Mouse (Mus musculus): ENCODE data around the gene Fcho1. TPM values are rescaled to one million over a fixed set of nuclear protein-coding genes. Genes with fewer than 3 reads are reported as not detected.

The Fcho1 gene
- polyA plus RNA-seq, 1 experiment from 2014 or later, result 85.0 TPM

DNA sequence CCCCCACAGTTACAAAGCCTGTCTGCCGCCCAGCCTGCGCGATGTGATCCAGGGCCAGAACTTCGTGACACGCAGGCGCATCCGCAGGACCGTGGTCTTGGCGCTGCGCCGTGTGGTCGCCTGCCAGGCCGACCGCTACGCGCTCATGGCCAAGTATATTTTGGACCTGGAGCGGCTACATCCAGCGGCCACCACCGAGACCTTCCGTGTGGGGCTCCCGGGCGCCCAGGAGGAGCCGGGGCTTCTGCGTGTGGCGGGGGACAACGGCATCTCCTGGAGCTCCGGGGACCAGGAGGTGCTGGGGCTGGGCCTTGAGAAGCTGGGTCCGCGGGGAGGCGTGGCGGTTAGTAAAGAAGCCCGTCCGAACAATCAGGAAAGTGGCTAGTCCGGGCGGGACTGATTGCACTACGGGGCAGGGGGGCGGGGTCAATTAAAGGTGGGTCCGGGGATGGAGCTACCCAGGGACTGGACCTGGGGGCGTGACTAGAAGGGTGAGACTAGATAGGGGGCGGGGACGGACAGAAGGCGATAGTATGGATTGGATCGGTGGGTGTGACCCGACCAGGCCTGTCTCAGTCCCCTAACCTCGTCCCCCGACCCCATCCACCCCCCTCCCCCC, 45.9 kb downstream of the Fcho1 start:
- Histone ChIP-seq H3K4me2 (peak overlapping the region; percentile 62), H3K27ac (replicated peaks) (no peak overlapping the region), H3K4me3 (replicated peaks) (peak overlapping the region; percentile 35), H3K27me3 (replicated peaks) (peaks cover 89% of the 10 kb centered on the region), H3K9me3 (replicated peaks) (no peaks in the 10 kb centered on the region), H3K4me1 (peaks cover 31% of the 10 kb centered on the region), H3K9ac (replicated peaks) (peak overlapping the region; percentile 43; the same call in 1 of the 2 replicates), H3K36me3 (no peaks in the 10 kb centered on the region)
- WGBS, result 5% methylated on average over 45 of the region's 46 CpGs
- ATAC-seq (ENCODE audit: low FRiP score), result no peak

DNA sequence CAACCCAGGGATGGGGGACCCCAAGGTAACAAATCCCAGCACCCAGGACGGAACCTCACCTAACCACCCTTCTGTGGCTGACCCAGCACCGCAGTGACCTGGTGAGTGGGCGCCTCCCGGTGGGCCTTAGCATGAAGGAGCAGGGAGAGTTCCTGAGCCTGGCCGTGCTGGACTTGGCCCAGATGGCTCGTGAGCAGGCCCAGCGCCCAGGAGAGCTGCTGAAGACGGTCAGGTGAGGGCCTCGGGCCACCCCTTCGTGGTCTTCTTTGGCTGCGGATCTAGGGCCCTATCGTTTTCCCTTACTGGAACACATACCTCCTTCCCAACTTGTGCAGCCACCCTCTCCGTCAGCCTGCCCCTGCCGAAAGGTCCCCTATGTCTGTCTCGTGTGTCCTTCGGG, 46.4 kb downstream of the Fcho1 start:
- Histone ChIP-seq H3K9me3 (replicated peaks) (no peaks in the 10 kb centered on the region), H3K9ac (replicated peaks) (peak overlapping the region; percentile 43; the same call in 1 of the 2 replicates), H3K36me3 (no peaks in the 10 kb centered on the region), H3K27ac (replicated peaks) (no peak overlapping the region), H3K4me1 (peaks cover 31% of the 10 kb centered on the region), H3K27me3 (replicated peaks) (peaks cover 84% of the 10 kb centered on the region), H3K4me3 (replicated peaks) (peak overlapping the region; percentile 35), H3K4me2 (peak overlapping the region; percentile 62)
- ATAC-seq (ENCODE audit: low FRiP score), result no peak
- 15% methylated on average over 16 of the region's 16 CpGs for WGBS

DNA sequence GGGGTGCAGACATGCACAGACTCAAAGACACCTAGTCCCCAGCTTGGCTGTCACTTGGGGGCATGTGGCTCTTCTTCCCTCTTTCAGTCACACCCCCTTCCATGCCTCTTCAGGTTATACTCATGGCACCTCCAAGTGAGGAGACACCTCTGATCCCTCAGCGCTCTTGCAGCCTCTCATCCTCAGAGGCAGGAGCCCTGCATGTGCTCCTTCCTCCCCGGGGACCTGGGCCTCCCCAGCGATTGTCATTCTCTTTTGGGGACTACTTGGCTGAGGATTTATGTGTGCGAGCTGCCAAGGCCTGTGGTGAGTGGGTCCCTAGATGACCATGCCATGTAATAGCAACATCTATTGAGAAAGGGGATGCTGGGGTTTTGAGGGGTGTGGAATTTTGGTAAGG, 47.3 kb downstream of the Fcho1 start:
- peaks cover 75% of the 10 kb centered on the region for H3K27me3 ChIP-seq (replicated peaks)
- H3K4me3 ChIP-seq (replicated peaks), result no peak overlapping the region
- H3K27ac ChIP-seq (replicated peaks), result no peak overlapping the region
- H3K9ac ChIP-seq (replicated peaks), result no peak overlapping the region
- no peak for ATAC-seq (ENCODE audit: low FRiP score)
- no peak overlapping the region for H3K4me2 ChIP-seq
- WGBS, result 51% methylated on average over 4 of the region's 4 CpGs
- no peaks in the 10 kb centered on the region for H3K36me3 ChIP-seq
- H3K9me3 ChIP-seq (replicated peaks), result no peaks in the 10 kb centered on the region
- H3K4me1 ChIP-seq, result peaks cover 31% of the 10 kb centered on the region

DNA sequence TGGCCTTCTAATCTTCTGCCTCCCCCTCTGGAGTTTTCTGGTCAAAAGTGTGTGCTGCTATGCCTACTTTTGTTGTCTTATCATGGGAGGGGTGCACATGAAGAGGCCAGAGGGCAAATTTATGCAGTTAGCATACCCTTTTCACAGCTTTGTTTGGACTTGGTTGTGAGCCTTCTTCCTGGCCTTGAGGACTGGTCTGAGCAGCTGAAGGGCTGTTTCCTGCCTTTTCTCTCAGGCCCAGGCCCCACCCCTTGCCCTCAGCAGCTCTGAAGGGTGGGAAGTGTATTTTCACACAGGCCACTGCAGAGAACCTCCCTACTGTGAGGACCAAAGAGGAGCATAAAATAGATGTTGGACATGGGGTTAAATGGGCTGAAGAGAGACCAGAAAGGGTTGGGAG, 48.0 kb downstream of the Fcho1 start:
- Histone ChIP-seq H3K9ac (replicated peaks) (no peak overlapping the region), H3K27me3 (replicated peaks) (peaks cover 68% of the 10 kb centered on the region), H3K27ac (replicated peaks) (no peak overlapping the region), H3K9me3 (replicated peaks) (no peaks in the 10 kb centered on the region), H3K4me2 (no peak overlapping the region), H3K36me3 (no peaks in the 10 kb centered on the region), H3K4me3 (replicated peaks) (no peak overlapping the region), H3K4me1 (peaks cover 32% of the 10 kb centered on the region)
- ATAC-seq (ENCODE audit: low FRiP score), result no peak

DNA sequence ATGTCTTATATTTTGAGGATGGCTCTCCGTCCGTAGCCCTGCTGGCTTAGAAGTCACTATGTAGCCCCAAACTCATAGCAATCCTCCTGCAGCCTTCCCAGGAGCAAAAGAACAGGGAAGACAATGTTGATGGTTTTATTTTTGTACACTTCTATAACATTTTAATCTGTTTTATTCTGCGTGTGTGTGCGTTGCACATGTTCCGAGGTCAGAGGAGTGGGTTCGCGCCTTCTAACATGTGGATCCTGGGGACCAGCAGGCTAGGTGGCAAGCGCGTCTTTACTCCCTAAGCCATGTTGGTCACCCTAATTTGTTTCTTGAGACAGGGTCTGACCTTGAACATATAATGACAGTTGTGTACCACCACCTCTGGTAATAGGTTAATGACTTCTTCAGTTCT, 48.7 kb downstream of the Fcho1 start:
- WGBS, result 55% methylated on average over 9 of the region's 9 CpGs

DNA sequence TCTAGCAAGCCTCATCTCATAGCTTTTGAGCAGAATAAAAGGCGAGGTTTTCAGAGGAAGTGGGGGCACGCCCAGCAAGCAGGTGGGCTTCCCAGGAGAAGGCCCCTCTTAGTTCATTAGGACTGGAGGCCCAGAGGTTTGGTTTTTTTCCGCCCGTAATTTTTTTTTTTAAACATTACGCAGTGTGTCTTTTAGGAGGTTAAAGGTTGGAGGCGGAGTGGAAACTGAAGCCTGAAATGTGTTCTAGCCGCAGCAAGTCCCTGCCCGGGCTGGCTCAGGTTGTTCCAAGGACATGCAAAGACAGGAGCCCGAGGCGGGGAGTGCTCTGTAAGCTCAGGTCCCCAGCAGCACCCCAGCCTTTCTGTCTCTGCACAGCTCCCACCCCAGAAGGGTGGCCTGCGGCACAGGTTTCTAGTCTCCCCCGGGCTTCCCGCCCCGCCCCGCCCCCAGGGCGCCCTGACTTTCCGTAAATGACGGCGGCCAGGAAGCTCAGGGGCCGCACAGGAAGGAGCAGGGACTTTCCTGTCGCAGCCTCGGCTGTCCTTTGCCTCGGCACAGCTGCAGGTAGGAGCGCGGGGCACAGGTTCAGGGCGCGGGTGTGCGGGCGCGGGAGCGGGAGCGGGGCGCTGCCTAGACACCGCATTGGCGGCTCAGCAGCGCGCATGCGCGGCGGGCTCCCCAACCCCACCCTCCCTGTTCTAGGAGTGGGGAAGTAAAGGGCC, 49.3 kb downstream of the Fcho1 start, which contains the start of gene Jak3:
Gene Jak3, plus strand, starts transcription at position 277 of the 722 bp plus-strand sequence.
- H3K9ac ChIP-seq (replicated peaks), result peak within 1 kb of the TSS; percentile 63
- no peaks in the 10 kb centered on the region for H3K36me3 ChIP-seq
- peak within 1 kb of the TSS; percentile 66 for H3K4me2 ChIP-seq
- H3K9me3 ChIP-seq (replicated peaks), result no peaks in the 10 kb centered on the region
- WGBS, result 4% methylated on average over 39 of the region's 40 CpGs
- peak; percentile 66 for ATAC-seq (ENCODE audit: low FRiP score)
- peak within 1 kb of the TSS; percentile 51 for H3K4me3 ChIP-seq (replicated peaks)
- H3K4me1 ChIP-seq, result peaks cover 35% of the 10 kb centered on the region
- H3K27me3 ChIP-seq (replicated peaks), result peaks cover 55% of the 10 kb centered on the region
- H3K27ac ChIP-seq (replicated peaks), result peak within 1 kb of the TSS; percentile 67

More for the DNA sequence above, 48.7 kb downstream of the Fcho1 start:
- H3K4me2 ChIP-seq, result peak overlapping the region; percentile 66
- peaks cover 40% of the 10 kb centered on the region for H3K4me1 ChIP-seq
- H3K36me3 ChIP-seq, result no peaks in the 10 kb centered on the region
- H3K9me3 ChIP-seq (replicated peaks), result no peaks in the 10 kb centered on the region
- peak overlapping the region; percentile 63; the same call in 1 of the 2 replicates for H3K9ac ChIP-seq (replicated peaks)
- peaks cover 61% of the 10 kb centered on the region for H3K27me3 ChIP-seq (replicated peaks)
- peak overlapping the region; percentile 51 for H3K4me3 ChIP-seq (replicated peaks)
- peak overlapping the region; percentile 67; the same call in 1 of the 2 replicates for H3K27ac ChIP-seq (replicated peaks)
- no peak for ATAC-seq (ENCODE audit: low FRiP score)

DNA sequence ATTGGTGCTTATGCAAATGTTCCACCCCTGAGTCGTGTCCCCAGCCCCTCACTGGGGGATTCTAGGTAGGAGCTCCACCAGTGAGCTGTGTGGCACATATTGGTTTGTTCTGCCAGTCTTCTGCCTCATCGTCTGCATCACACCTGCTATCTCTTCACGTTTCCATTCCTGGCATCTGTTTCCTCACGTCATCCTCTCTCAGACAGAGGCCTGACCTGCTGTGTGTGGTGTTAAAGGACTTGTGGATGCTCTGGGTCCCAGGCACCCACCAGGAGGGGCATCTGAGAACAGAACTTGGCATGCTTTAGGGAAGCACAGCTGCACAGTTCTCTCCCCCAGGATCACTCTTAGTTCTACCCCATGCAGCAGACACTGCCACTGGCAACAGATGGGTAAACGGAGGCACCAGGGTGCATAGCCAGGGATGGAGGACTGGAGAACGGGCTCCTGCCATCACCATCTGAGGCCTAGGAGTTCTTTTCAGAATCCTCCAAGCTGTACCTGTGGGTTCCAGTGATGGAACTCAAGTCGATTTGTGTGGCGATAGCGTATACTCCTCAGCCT, 50.0 kb downstream of the Fcho1 start:
- Histone ChIP-seq H3K9ac (replicated peaks) (peak overlapping the region; percentile 63; the same call in 1 of the 2 replicates), H3K4me3 (replicated peaks) (peak overlapping the region; percentile 51), H3K4me2 (peak overlapping the region; percentile 66), H3K9me3 (replicated peaks) (no peaks in the 10 kb centered on the region), H3K27ac (replicated peaks) (peak overlapping the region; percentile 67), H3K36me3 (no peaks in the 10 kb centered on the region), H3K4me1 (peaks cover 31% of the 10 kb centered on the region), H3K27me3 (replicated peaks) (peaks cover 48% of the 10 kb centered on the region)
- 30% methylated on average over 9 of the region's 9 CpGs for WGBS
- ATAC-seq (ENCODE audit: low FRiP score), result no peak

DNA sequence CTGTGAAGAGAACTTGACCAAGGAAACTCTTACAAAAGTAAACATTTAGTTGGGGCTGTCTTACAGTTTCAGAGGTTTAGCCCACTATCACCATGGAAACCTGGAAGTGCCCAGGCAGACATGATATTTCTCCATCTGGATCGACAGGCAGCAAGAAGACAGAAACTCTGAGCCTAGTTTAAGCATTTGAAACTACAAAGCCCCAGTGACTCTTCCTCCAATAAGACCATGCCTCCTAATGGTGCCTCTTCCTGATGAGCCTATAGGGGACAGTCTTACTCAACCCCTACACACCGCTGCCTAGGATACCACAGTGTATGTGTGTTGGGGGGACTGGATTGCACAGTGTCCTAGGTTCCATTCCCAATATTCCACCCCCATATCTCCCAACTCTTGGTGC, 51.4 kb downstream of the Fcho1 start:
- Histone ChIP-seq H3K27me3 (replicated peaks) (peaks cover 33% of the 10 kb centered on the region), H3K36me3 (no peaks in the 10 kb centered on the region), H3K27ac (replicated peaks) (no peak overlapping the region), H3K4me2 (no peak overlapping the region), H3K9ac (replicated peaks) (no peak overlapping the region), H3K4me1 (peaks cover 33% of the 10 kb centered on the region), H3K9me3 (replicated peaks) (no peaks in the 10 kb centered on the region), H3K4me3 (replicated peaks) (no peak overlapping the region)
- 67% methylated on average over 2 of the region's 2 CpGs for WGBS
- no peak for ATAC-seq (ENCODE audit: low FRiP score)

DNA sequence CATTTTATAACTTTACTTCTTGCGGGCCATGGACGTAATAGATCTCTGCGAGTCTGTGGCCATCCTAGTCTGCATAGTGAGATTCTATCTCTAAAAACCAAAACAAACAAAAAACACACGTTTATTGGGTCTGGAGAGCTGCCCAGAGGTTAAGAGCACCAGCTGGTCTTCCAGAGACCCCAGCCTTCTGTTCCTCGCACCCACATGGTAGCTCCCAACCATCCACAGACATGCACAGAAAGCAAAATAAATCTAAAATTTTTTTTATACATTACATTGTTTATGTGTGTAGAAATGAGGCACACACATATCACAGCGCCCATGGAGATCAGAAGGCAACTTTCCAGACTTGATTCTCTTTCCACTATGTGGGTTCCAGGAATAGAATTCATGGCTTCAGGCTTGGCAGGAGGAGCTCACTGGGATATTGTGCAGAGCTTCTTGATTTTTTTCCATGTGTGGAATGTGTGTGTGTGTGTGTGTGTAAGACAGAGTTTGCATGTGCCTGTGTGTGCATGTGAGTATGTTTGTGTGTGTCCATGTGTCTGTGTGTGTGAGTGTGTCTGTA, 53.3 kb downstream of the Fcho1 start:
- peak overlapping the region; percentile 81 for H3K4me3 ChIP-seq (replicated peaks)
- H3K4me2 ChIP-seq, result peak overlapping the region; percentile 67
- no peak for ATAC-seq (ENCODE audit: low FRiP score)
- no peaks in the 10 kb centered on the region for H3K9me3 ChIP-seq (replicated peaks)
- H3K36me3 ChIP-seq, result no peaks in the 10 kb centered on the region
- WGBS, result 62% methylated on average over 6 of the region's 6 CpGs
- peaks cover 15% of the 10 kb centered on the region for H3K27me3 ChIP-seq (replicated peaks)
- H3K27ac ChIP-seq (replicated peaks), result peak overlapping the region; percentile 92
- H3K4me1 ChIP-seq, result peaks cover 49% of the 10 kb centered on the region
- H3K9ac ChIP-seq (replicated peaks), result peak overlapping the region; percentile 24

DNA sequence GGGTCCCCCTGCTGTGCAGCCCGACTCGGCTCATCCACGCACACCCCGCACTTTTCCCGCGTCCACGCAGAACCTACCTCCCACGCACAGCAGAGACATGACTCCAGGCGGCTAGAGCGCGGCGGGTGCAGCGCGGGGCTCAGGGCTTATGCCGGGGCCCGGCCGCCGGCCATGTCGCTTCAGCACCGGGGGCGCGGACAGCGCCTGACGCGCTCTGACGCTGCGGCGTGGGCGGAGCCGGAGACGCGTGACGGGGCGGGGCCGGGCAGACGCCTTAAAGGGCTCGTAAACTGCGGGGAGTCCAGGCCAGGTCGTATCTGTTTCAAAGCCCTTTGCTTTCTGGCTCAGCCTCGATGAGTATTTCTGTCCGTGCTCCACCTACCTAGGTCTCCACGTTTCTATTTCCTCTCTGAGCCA, 54.0 kb downstream of the Fcho1 start, which contains the start of gene Unc13a:
Gene Unc13a, minus strand, starts transcription at position 209 of the 417 bp plus-strand sequence.
- ATAC-seq (ENCODE audit: low FRiP score), result peak; percentile 77
- peaks cover 54% of the 10 kb centered on the region for H3K4me1 ChIP-seq

More for the DNA sequence above, 54.0 kb downstream of the Fcho1 start, which contains the start of gene Unc13a:
- WGBS, result under 1% methylated on average over 42 of the region's 42 CpGs
- Histone ChIP-seq H3K27me3 (replicated peaks) (peaks cover 9% of the 10 kb centered on the region; the same call in 1 of the 2 replicates), H3K9ac (replicated peaks) (peak within 1 kb of the TSS; percentile 71), H3K9me3 (replicated peaks) (no peaks in the 10 kb centered on the region), H3K4me2 (peak within 1 kb of the TSS; percentile 67), H3K36me3 (no peaks in the 10 kb centered on the region), H3K27ac (replicated peaks) (peak within 1 kb of the TSS; percentile 92), H3K4me3 (replicated peaks) (peak within 1 kb of the TSS; percentile 81)

Data from neural tube, embryonic 15.5 days (tissue).